Mouse (Mus musculus): Measurements from ENCODE around the gene Cbwd1.

- no peak for TF ChIP-seq CTCF (IDR thresholded peaks at IDR 0.05; ENCODE audit: low read depth, low read length)
- no peak for TF ChIP-seq POLR2A (IDR thresholded peaks at IDR 0.05; ENCODE audit: insufficient read depth, low read length)
Observed at GRCm38 (mm10) chr19:24873873-24874272, 87.5 kb downstream of the Cbwd1 start.

Data from ES-Bruce4 (cell line).